In genomic region chr3:52196936-52197246, GRCm38 (mm10) we compare ENCODE assay signal across 9 mouse cellular contexts.
A peak's percentile ranks its signal among the peaks of the same experiment; 100 is the strongest.
DNase-seq lines count a peak whose midpoint lies in the region; ATAC-seq lines count a peak whose summit lies in the region.
"Had no signal": no experiment of that assay in that cellular context is flagged by ENCODE, and none has a peak within 500 bp of the region (broad histone marks: within the 10 kb centered on the region; RNA-seq: fewer than 3 reads in every experiment).

No protein-coding gene starts in this region.

- no peak for ATAC-seq in kidney, embryonic 15.5 days (replicated peaks; ENCODE audit: low FRiP score)
- no peak for ATAC-seq in embryonic facial prominence, embryonic 14.5 days (ENCODE audit: low read depth)
- ATAC-seq in hindbrain, embryonic 14.5 days (ENCODE audit: low FRiP score) = peak; percentile 16
- ATAC-seq in neural tube, embryonic 12.5 days (ENCODE audit: low FRiP score, low read depth) = no peak
- no peak for ATAC-seq in CD4-positive, CD25-positive, alpha-beta regulatory T cell, adult 4 months
- ATAC-seq in liver, embryonic 12.5 days = no peak

- 70% methylated on average over 2 of the region's 2 CpGs for WGBS in kidney, embryonic 15.5 days
- 64% methylated on average over 2 of the region's 2 CpGs for WGBS in embryonic facial prominence, embryonic 14.5 days
- WGBS in hindbrain, embryonic 14.5 days = 48% methylated on average over 2 of the region's 2 CpGs
- WGBS in neural tube, embryonic 12.5 days = 64% methylated on average over 2 of the region's 2 CpGs
- 51% methylated on average over 2 of the region's 2 CpGs for WGBS in liver, embryonic 12.5 days (ENCODE audit: insufficient replicate concordance)

- H3K27ac ChIP-seq in kidney, embryonic 15.5 days = peak overlapping the region; percentile 74
- peak overlapping the region; percentile 59 for H3K27ac ChIP-seq in embryonic facial prominence, embryonic 14.5 days (replicated peaks; ENCODE audit: low read depth, low read length)
- H3K27ac ChIP-seq in hindbrain, embryonic 14.5 days = peak overlapping the region; percentile 95
- H3K27ac ChIP-seq in neural tube, embryonic 12.5 days = peak overlapping the region; percentile 69
- no peak overlapping the region for H3K27ac ChIP-seq in liver, embryonic 12.5 days

- no peaks in the 10 kb centered on the region for H3K27me3 ChIP-seq in kidney, embryonic 15.5 days
- no peaks in the 10 kb centered on the region for H3K27me3 ChIP-seq in embryonic facial prominence, embryonic 14.5 days (replicated peaks; ENCODE audit: control insufficient read depth, insufficient read depth, low read length)
- H3K27me3 ChIP-seq in hindbrain, embryonic 14.5 days (ENCODE audit: control insufficient read depth, insufficient read depth, low read length) = no peaks in the 10 kb centered on the region
- no peaks in the 10 kb centered on the region for H3K27me3 ChIP-seq in neural tube, embryonic 12.5 days (replicated peaks)
- peaks cover 45% of the 10 kb centered on the region for H3K27me3 ChIP-seq in liver, embryonic 12.5 days (replicated peaks)

- H3K4me1 ChIP-seq in kidney, embryonic 15.5 days = peaks cover 31% of the 10 kb centered on the region
- peaks cover 4% of the 10 kb centered on the region for H3K4me1 ChIP-seq in embryonic facial prominence, embryonic 14.5 days (ENCODE audit: control insufficient read depth, insufficient read depth, low read length)
- peaks cover 11% of the 10 kb centered on the region; the same call in 1 of the 2 replicates for H3K4me1 ChIP-seq in hindbrain, embryonic 14.5 days (replicated peaks; ENCODE audit: control insufficient read depth, insufficient read depth, low read length)
- peaks cover 10% of the 10 kb centered on the region for H3K4me1 ChIP-seq in neural tube, embryonic 12.5 days
- peaks cover 23% of the 10 kb centered on the region for H3K4me1 ChIP-seq in liver, embryonic 12.5 days

- H3K9ac ChIP-seq in kidney, embryonic 15.5 days = no peak overlapping the region
- H3K9ac ChIP-seq in embryonic facial prominence, embryonic 14.5 days (ENCODE audit: low read depth, low read length) = peak overlapping the region; percentile 75
- peak overlapping the region; percentile 70 for H3K9ac ChIP-seq in hindbrain, embryonic 14.5 days
- peak overlapping the region; percentile 80; the same call in 1 of the 2 replicates for H3K9ac ChIP-seq in neural tube, embryonic 12.5 days
- H3K9ac ChIP-seq in liver, embryonic 12.5 days = no peak overlapping the region

- DNase-seq in kidney, adult 18-20 months = no peak
- DNase-seq in embryonic facial prominence, embryonic 14.5 days (ENCODE audit: low spot score) = no peak
- peak; percentile 66 for DNase-seq in hindbrain, embryonic 14.5 days (ENCODE audit: low spot score)
- DNase-seq in gastrocnemius, postnatal 36 days = no peak

- intact Hi-C loops in gastrocnemius, postnatal 36 days (cut with DNase I) = loop anchor here (2.0 to 5.0 kb wide), 3 partner anchors 95 to 496 kb away; no protein-coding TSS in a partner anchor

- no peaks in the 10 kb centered on the region for H3K36me3 ChIP-seq in kidney, embryonic 15.5 days
- H3K36me3 ChIP-seq in embryonic facial prominence, embryonic 14.5 days (ENCODE audit: control insufficient read depth, insufficient read depth, low read length) = no peaks in the 10 kb centered on the region
- H3K36me3 ChIP-seq in hindbrain, embryonic 14.5 days (replicated peaks; ENCODE audit: control insufficient read depth, insufficient read depth) = no peaks in the 10 kb centered on the region
- no peaks in the 10 kb centered on the region for H3K36me3 ChIP-seq in neural tube, embryonic 12.5 days
- H3K36me3 ChIP-seq in liver, embryonic 12.5 days = no peaks in the 10 kb centered on the region
- H3K36me3 ChIP-seq: G1E had no signal

- H3K4me2 ChIP-seq in kidney, embryonic 15.5 days = peak overlapping the region; percentile 82
- H3K4me2 ChIP-seq in embryonic facial prominence, embryonic 14.5 days (ENCODE audit: low read depth, low read length) = peak overlapping the region; percentile 90
- peak overlapping the region; percentile 62 for H3K4me2 ChIP-seq in hindbrain, embryonic 14.5 days (replicated peaks)
- H3K4me2 ChIP-seq in neural tube, embryonic 12.5 days (replicated peaks) = peak overlapping the region; percentile 76
- H3K4me2 ChIP-seq in liver, embryonic 12.5 days = no peak overlapping the region

- peak overlapping the region; percentile 47; the same call in 1 of the 2 replicates for H3K4me3 ChIP-seq in kidney, embryonic 15.5 days (replicated peaks)
- peak overlapping the region; percentile 48; the same call in 1 of the 2 replicates for H3K4me3 ChIP-seq in embryonic facial prominence, embryonic 14.5 days (ENCODE audit: low read depth, low read length)
- no peak overlapping the region for H3K4me3 ChIP-seq in hindbrain, embryonic 14.5 days (replicated peaks; ENCODE audit: low read length)
- H3K4me3 ChIP-seq in neural tube, embryonic 12.5 days = no peak overlapping the region
- H3K4me3 ChIP-seq in liver, embryonic 12.5 days = no peak overlapping the region

- no peaks in the 10 kb centered on the region for H3K9me3 ChIP-seq in kidney, embryonic 15.5 days (replicated peaks)
- H3K9me3 ChIP-seq in embryonic facial prominence, embryonic 14.5 days (ENCODE audit: control insufficient read depth, low read length) = no peaks in the 10 kb centered on the region
- no peaks in the 10 kb centered on the region for H3K9me3 ChIP-seq in hindbrain, embryonic 14.5 days (ENCODE audit: control insufficient read depth, low read length)
- no peaks in the 10 kb centered on the region for H3K9me3 ChIP-seq in neural tube, embryonic 12.5 days
- no peaks in the 10 kb centered on the region for H3K9me3 ChIP-seq in liver, embryonic 12.5 days (replicated peaks)
- H3K9me3 ChIP-seq: G1E had no signal

Comparison
In these comparisons a context has a peak if more than half of its experiments do, and no peak if none do; other contexts are left out.
1. H3K4me3 ChIP-seq: peak in kidney, embryonic 15.5 days (single experiment) and embryonic facial prominence, embryonic 14.5 days (single experiment); none in hindbrain, embryonic 14.5 days (single experiment), neural tube, embryonic 12.5 days (single experiment) and liver, embryonic 12.5 days (single experiment).
2. H3K9ac ChIP-seq: peak in embryonic facial prominence, embryonic 14.5 days (single experiment), hindbrain, embryonic 14.5 days (single experiment) and neural tube, embryonic 12.5 days (single experiment); none in kidney, embryonic 15.5 days (single experiment) and liver, embryonic 12.5 days (single experiment).